Mouse (Mus musculus): Measurements from ENCODE around the gene Col6a3.

Gene Col6a3

DNA sequence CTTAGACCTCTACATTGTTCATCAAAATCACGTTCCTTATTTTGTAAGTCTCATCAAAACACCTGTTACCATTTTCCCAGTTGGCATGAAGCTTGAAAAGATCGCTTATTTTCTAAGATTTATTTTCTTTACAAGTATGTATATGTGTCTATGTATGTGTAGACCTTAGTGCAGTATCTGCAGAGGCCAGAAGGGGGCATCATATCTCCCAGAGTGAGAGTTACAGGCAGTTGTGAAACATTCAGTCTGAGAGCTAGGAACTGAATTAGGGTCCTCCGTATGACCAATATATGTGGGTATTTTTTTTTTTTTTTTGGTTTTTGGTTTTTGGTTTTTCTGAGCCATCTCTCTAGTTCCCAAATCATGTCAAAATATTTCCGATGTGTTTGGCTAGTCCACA lies 50.4 kb downstream of the Col6a3 start:
- DNase-seq, result no peak

DNA sequence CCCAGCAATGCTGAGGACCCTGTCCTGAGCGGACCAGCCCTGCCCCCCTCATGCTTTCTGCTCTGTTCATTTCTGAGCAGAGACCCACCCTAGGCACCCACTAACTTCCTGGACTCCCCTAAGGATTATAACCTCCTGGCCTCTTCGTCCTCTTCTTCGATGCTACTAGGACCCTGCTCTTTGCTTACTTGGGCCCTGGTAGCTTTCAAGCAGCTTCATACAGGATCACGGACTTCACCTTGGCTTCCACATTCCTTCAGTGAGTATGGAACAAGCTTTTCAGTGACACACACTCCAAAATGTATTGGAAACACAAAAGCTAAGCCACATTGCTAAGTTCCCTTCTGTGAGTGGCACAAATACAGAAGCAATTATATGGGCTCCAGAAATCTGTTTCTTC lies 52.8 kb downstream of the Col6a3 start:
- DNase-seq, result no peak

DNA sequence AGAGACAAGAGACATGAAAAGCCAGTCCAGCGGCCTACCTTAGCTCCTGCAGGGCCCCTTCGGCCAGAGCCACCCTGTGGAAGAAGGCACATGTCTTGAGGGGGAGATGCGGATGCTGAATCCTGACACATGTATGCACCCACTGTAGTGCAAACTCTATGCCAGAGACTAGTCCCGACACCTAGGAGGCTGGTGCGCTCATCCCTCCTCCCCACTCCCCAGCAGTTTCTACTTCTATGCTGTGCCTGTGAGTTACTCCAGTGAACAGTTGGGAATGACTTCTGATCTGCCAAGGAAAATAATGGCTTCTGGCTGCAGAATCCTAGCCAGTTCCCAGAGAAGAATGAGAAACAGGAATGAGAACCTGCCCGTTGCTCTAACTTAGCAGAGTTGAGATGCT lies 54.3 kb downstream of the Col6a3 start:
- DNase-seq, result no peak

DNA sequence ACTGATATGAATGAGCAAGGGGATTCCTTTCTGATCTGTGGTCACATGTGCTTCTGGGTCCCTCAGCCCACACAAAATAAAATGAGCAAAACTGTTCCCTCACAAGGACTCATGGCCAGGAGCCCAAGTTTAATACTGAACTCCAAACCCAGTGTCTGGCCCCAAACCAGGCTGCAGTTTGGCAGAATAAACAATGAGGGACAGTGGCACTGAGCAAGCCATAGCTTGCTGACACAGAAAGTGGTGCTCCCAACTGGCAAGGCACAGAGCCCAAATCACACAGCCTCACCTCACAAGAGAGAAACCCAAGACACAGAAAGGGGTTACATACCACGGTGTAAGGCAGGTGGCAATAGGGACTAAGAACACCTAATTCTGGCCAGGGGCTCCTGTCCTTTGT lies 63.3 kb downstream of the Col6a3 start:
- DNase-seq, result no peak

DNA sequence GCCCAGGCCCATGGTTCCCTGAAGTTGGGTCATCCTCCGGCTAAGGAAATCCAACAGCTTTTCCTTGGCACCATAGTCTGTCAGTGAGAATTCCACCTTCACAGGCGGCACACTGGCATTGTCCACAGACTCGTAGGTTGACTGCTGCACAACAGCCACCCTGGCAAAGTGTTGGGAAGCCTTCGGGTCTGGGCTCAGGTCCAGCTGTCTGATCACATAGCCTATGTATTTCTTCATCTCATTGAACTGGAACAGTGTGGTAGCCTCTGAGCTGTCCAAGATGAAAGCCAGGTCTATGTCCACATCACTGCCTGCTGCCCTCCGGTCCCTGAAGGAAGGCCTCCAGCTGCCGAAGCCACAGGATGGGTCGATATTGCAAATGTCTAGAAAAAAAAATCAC lies 64.7 kb downstream of the Col6a3 start:
- no peak for DNase-seq

DNA sequence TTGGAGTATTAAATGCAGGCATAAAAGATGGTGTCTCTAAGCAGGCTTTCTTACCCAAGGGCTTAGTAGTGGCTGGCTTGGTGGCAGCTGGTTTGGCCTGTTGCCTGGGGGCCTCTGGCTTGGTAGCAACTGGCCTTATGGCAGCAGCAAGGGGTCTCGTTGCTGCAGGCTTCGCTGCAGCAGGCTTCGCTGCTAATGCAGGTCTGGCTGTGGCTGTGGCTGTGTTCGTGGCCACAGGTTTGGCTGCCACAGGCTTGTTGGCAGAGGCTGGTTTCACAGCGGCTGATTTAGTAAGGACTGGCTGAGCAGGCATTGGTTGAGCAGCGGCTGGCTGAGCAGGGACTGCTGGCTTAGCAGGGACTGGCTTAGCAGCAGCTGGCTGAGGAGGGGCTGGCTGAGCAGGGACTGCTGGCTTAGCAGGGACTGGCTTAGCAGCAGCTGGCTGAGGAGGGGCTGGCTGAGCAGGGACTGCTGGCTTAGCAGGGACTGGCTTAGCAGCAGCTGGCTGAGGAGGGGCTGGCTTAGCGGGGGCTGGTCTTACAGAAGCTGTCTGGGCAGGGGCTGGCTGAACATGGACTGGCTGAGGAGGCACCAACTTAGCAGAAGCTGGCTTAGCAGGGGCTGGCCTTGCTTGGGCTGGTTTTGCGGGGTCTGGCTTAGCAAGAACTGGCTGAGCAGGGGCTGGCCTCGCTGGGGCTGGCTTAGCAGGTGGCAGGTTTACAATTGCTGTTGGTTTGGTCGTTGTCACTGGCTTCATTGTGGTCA lies 68.1 kb downstream of the Col6a3 start:
- no peak for DNase-seq

DNA sequence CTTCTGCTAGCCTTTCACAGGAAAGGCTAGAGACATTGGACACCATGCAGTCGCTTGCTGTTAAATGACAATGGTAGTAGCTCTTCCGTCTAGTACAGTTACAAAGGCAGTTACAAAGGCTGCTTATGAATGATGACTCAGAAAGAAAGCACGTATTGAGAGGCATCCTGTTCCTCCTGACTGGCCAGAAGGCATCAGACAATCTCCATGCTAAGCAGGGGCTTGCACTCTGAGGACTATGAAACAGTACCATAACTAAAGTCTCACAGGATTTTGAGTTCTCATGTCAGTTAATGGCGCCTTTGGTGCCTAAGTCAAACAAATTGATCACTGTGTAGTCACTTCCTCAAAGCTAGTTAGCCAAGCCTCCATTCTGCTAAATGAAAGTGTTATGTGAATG lies 72.6 kb downstream of the Col6a3 start:
- no peak for DNase-seq

DNA sequence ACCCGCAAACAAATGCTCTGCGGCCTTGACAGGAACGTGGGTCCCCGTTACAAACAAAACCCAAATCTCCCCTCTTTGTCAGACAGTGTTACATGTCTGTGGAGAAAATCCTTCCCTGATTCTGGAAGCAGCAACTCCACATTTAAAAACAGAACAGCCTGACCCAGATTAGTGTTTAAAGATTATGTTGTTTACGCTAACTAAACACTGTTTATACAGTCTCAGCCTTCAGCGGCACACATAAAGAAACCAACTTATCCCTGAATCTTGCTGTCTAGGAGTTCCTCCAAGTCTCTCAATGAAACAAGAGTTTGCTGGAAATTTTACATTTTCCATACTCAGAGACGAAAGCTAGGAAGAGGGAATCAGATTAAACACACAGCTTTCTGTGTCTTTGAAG lies 73.7 kb downstream of the Col6a3 start:
- no peak for DNase-seq

DNA sequence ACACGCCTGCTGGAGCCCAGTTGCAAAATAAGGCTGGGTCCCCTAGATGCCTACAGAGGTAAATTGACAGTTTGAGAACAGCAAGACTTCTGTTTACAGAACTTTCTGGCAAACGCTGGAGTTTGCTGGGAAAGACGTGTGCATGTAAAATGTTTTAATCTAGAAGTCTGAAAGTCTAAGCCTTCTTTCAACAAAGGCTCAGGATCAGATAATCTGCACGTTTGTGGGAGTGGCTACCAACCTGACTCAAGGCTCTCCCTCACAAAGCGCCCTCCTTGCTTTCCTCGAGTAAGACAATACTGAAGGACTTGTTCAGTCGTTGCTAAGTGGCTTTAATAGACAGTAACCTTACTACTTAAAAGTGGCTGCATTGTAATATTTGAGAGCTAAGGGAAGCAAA lies 74.5 kb downstream of the Col6a3 start:
- DNase-seq, result no peak

DNA sequence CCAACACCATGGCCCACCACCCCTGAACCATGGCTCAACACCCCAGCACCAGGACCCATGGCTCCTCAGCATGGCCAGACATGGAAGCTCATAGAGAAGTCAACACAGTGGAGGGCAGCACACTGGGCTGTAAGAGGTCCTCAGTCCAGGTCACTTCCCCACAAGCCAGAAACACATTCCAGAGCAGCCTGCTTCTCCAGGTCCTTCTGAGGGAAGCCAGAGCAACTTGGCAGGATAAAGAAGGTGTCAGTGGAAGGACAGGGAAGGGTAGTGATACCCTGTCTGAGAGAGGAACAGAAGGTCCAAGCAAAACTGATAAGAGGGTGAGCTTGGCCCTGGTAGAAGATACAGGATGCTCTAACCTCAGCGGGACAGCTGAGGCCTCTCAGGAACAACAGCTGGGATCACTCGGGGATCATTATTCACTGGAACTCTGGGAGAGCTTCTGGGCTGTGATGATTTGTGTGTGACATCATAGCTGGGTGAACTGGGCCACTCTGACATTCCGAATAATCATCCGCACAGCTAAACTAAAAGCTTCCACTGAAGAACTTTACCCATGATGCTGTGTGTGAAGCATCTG lies 85.6 kb downstream of the Col6a3 start:
- no peak for DNase-seq

DNA sequence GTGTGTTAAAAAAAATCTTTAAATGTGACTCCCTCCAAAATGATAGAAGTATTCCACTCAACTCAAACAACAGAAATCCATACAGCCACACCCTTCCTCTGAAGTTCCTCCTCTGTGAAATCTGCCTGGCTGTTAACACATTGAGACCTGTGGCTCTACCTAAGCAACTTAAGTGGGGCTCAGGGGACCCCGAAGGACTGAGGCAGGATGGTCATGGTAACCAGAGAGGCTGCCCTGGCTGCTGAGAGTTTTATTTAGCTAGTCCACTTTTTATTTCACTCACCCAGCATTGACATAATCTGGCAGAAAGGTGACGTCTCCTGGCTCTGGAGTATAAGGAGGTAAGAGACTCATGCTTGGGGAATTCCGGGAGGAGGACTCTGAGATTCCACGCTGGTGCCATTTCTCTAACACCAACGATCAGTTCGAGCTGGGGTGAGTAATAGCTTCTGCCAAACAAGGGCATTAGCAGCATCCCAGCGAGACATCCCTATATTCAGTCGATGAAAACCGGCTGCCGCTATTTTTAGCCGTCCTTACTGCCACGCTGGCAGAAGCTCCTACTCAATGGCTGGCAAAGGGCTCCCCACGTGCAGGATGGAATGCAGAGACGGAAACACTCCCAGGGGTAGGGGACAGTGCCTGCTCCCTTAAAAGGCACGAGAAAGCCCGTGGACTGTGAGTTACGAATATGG lies 89.8 kb downstream of the Col6a3 start:
- DNase-seq, result no peak

DNA sequence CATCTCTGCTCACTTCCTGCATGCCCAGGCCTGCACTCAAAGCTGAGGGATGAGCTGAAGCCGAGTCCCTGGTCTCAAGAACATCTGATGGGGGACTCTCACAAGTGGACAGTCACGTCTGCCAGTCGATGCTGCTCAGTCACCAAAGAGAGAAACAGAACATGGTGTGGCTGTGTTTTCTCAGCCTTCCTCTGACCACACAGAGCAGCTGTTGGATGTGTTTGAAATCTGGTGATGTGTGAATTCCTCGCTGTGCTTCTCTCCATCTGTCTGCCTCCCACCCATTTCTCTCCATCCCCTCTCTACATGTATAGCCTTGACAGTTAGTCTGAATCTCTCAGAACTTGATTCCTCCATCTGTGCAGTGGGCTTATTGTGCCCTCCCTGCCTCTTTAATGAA lies 92.5 kb downstream of the Col6a3 start:
- DNase-seq, result no peak

DNA sequence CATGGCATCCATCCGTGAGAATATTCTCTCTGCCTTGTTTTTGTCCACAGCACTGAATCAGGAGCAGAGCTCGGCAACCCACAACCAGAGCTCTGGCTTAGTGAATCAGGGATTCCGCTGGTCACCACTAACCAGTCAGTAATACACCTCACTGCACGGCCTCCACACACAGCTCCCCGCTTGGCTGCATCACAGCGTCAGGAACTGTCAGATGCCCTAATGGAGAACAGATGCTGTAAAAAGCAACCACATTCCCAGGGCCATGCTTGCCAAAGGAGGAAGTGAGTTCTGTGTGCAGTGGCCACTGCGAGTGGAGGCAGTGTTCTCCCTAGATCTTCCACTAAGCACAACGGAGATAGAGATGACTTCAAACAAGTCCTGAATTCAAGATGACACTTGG lies 93.6 kb downstream of the Col6a3 start:
- DNase-seq, result no peak

DNA sequence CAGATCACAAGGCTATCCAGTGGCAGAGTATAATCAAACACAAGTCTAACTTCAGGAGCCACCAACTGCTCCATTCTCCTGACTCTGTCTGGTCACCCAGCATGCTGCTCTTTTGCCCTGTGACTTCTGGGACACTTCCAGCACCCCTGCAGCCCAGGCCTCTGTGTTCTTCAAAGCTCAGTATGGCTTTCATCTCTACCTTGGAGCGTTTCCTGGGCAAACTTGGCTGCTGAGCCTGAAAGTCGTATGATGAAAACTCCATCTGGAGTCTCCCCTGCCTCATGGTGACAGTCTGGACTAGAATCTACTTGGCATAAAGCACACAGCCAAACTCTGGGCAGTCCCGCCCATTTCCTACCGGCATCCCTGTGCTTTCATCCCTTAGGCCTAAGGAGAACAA lies 95.2 kb downstream of the Col6a3 start:
- peak; percentile 52 for DNase-seq

DNA sequence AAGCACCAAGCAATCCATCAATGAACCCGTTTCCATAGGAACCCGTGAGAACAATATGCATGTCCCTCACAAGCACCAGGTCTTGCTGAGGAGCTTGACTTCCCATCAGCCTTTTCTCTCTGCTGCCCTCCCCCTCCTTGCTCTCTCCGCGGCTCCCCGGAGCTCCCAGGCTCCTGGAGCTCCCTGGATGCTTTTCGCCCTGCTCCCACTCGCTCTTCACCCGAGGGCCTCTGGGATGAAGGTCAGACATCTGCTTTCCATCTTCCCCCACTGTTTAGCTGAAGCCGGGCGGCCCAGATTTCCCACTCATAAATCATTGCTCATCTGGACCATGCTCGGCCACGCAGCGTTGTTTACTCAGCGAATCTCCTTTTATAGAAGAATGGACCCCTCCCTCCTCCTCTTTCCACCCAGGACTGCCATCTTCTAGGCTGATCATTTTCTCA lies 99.8 kb downstream of the Col6a3 start:
- peak; percentile 44 for DNase-seq

DNA sequence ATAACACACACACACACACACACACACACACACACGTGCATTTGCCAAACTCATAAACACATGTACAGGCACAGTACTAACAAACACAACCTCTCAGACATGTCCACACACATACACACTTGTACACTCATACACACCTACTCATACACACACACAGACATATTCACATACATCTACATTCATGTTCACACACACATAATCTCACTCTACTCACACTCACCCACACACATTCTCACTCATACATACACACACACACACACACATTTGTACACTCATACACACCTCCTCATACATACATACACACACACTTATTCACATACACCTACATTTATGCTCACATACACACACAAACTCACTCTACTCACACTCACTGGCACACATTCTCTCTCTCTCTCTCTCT lies 100.3 kb downstream of the Col6a3 start:
- DNase-seq, result no peak

DNA sequence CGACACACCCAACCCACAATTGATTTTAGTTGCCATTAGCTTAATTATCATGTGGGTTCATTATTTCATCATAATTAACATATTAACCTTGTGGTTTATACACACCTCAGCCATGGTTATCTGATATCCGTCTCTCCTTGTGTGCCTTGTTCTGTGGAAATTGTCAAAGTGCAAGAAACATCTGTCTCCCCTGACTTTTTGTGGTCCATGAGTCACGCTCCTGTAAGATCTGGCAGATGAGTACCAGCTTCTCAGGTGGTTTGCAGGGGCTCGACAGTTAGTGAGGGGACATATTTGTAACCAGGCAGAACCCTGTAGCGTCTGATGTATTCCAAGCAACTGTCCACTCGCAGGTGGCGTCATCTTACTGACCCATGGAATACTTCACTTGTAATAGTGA lies 101.1 kb downstream of the Col6a3 start:
- DNase-seq, result no peak

DNA sequence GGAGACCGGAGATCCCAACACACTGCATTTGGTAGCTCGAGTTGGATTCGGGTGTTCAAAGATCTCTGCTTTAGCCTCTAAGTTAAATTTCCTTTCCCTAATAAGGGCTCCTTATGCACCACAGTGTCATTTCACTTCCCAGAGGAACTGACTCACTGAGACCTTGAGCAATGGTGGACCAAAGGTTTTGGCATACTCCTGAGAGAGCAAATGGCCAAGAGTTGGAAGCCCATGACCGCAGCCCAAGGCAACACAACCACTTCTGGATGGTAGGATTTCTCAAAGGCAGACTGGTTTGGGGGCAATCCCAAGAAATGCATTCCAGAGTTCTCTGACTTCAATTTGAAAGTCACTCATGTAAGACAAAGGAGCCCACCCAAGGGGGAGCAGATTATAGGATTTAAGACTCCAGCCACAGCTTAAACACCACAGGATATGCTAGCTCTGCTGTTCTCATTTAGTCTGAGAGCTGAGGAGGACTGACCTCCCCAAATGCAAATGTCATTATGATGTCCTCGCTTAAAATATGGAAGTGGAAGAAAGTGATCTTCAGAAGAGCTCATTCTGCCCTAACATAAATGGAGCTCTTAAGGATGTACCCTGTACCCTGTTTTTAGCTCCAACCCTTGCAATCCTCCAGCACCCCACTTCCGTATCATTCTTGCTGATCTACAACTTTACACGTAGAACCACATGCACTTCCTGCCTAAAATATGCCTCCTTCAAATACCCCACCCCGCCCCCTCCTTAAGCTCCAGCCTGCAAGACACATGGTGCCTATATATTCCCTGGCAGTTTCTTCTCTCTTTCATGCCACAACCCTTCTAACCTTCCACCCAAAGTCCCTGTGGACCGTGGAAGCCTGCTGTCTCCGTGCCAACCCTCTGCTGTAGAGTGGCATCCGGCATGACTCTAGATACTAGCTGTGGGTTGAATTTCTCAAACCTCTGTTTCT lies 103.3 kb downstream of the Col6a3 start:
- DNase-seq, result no peak

DNA sequence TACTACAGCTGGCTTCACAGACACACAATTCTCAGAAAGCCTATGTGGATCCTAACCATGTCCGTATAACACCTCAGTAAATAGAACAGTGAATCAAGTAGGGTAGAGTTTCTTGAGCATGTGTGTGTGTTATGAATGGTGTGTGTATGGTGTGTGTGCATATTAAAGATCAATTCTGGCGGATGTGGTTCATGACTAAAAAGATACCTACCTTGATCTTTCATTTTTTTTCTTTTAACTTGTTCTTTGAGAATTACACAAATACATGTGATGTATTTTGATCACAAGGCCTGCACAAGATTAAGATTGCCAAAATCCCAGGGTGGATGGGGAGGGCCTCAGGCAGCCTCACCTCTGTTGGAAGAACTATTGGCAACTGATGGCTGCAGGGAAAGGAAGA lies 104.9 kb downstream of the Col6a3 start:
- DNase-seq, result no peak

DNA sequence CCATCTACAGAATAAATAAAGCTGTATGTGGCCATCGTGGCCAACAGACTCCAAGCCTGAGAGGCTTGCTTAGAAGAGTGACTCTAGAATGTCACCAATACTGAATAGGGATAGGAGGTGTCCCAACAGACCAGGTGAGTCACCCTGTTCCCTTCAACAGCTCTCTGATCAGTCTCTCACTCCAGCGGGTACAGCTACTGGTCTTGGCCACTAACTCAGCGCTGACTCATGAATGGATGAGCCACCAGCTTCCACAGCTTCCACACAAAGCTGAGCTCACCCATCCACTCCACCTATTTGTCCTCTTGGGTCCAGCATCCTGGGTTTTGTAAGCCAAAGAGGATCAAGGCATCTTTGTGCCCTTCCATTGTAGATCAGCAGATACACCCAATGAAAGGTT lies 114.3 kb downstream of the Col6a3 start:
- DNase-seq, result no peak

DNA sequence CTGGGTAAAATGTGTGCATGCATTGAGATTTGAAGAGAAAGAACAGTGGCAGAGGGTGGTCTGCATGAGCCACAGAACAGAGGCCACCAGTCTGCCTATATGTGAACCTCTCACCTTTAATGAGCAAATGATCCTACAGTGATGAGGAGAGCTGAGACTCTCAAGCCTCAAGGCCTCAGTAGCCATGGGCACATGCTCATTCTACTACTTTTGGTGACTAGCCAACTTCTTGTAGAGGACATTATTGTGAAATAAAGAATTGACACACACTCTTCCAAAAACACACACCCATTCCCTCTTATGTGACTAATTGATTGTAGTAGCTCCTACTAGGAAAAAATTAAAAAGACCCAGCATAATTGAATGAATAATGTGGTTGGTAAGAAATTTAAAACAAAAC lies 120.0 kb downstream of the Col6a3 start:
- no peak for DNase-seq

DNA sequence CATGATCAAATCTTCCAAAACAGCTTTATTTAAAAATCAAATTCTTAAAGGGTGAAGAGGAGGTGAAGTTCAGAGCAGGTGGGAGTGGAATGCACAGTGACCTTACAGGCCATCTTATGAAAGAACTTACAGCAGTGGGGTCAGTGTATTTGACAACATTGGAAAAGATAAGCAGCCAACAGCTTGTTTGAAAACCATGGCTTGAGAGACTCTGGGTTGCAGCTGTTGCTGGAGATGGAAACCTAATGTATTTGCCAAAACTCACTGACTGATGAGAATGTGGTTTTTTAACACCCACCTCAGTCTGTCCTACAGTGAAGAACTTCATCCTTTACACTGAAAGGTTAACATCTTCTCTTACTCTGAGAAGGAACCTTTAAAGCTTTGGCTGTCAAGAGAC lies 120.4 kb downstream of the Col6a3 start:
- no peak for DNase-seq

DNA sequence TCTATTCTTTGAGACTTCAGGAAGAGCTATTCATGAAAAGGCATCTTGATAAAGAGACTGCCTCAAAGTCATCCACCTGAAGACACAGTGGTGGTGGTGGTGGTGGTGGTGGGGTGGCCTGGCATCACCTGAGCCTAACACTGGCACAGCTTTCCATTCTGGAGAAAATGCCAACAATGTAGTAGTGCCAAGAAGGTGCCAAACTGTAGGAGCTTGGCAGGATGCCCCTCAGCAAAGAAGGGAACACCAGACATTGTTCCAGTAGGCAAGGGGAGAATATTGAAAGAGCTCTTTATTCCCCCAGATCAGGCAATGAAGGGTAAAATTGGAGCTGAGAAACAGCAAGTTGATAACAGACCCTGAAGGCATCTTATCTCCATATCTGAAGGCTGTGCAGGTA lies 121.8 kb downstream of the Col6a3 start:
- DNase-seq, result no peak

Measured in layer of hippocampus, adult 9-11 months (tissue).